Mouse (Mus musculus): ENCODE data around the gene Gpr160.

Gpr160 gene

GRCm38 (mm10) chr3:30899407-30899806, 43.7 kb downstream of the Gpr160 start:
- no peak for DNase-seq (ENCODE audit: low read depth, low spot score)

GRCm38 (mm10) chr3:30904658-30905057, 48.9 kb downstream of the Gpr160 start:
- no peak for DNase-seq (ENCODE audit: low read depth, low spot score)

GRCm38 (mm10) chr3:30917160-30917559, 61.4 kb downstream of the Gpr160 start:
- no peak for DNase-seq (ENCODE audit: low read depth, low spot score)

- no peak for DNase-seq (ENCODE audit: low read depth, low spot score)
Measured at GRCm38 (mm10) chr3:30927664-30928063, 71.9 kb downstream of the Gpr160 start.

GRCm38 (mm10) chr3:30929828-30930227, 74.1 kb downstream of the Gpr160 start:
- DNase-seq (ENCODE audit: low read depth, low spot score), result no peak

GRCm38 (mm10) chr3:30934384-30934783, 78.6 kb downstream of the Gpr160 start:
- DNase-seq (ENCODE audit: low read depth, low spot score), result no peak

Data from brain, embryonic 18.5 days (tissue).